19 mouse cellular contexts compared by ENCODE assay signal in genomic region chr9:60192321-60192720, GRCm38 (mm10).
DNase-seq lines count a peak whose midpoint lies in the region; ATAC-seq and TF ChIP-seq lines count a peak whose summit lies in the region.
"Had no signal": no experiment of that assay in that cellular context is flagged by ENCODE, and none has a peak within 500 bp of the region (broad histone marks: within the 10 kb centered on the region; RNA-seq: fewer than 3 reads in every experiment).

No protein-coding gene starts in this region.

- no peaks in the 10 kb centered on the region for H3K36me3 ChIP-seq in heart, postnatal 0 days (replicated peaks; ENCODE audit: control insufficient read depth, insufficient read depth, low read length)
- H3K36me3 ChIP-seq: embryonic facial prominence, embryonic 15.5 days; forebrain, embryonic 15.5 days; hindbrain, embryonic 10.5 days; hindbrain, embryonic 15.5 days had no signal

- H3K9me3 ChIP-seq in heart, postnatal 0 days (replicated peaks; ENCODE audit: control insufficient read depth, low read length): no peaks in the 10 kb centered on the region
- H3K9me3 ChIP-seq: embryonic facial prominence, embryonic 15.5 days; forebrain, embryonic 15.5 days; hindbrain, embryonic 10.5 days; hindbrain, embryonic 15.5 days had no signal

- no peak; the same call in 1 of the 2 replicates for ATAC-seq in heart, postnatal 0 days (ENCODE audit: insufficient read depth, low read depth)
- ATAC-seq: forebrain, embryonic 15.5 days; intestine, embryonic 16.5 days had no signal

- TF ChIP-seq CTCF in heart, postnatal 0 days (IDR thresholded peaks at IDR 0.05; ENCODE audit: low read depth): no peak

- no peak overlapping the region for H3K4me3 ChIP-seq in heart, postnatal 0 days (ENCODE audit: low read depth, low read length)
- H3K4me3 ChIP-seq: embryonic facial prominence, embryonic 15.5 days; forebrain, embryonic 15.5 days; hindbrain, embryonic 10.5 days; hindbrain, embryonic 15.5 days had no signal

- H3K4me2 ChIP-seq in heart, postnatal 0 days (ENCODE audit: low read depth, low read length): no peak overlapping the region
- H3K4me2 ChIP-seq: embryonic facial prominence, embryonic 15.5 days; forebrain, embryonic 15.5 days; heart, embryonic 11.5 days; hindbrain, embryonic 15.5 days had no signal

- 31% methylated on average over 5 of the region's 5 CpGs for WGBS in heart, postnatal 0 days

- H3K4me1 ChIP-seq in heart, postnatal 0 days (ENCODE audit: control insufficient read depth, insufficient read depth): peaks cover 2% of the 10 kb centered on the region; the same call in 1 of the 2 replicates
- H3K4me1 ChIP-seq: forebrain, embryonic 15.5 days had no signal

- no peak overlapping the region for H3K27ac ChIP-seq in heart, postnatal 0 days (ENCODE audit: low read depth)
- H3K27ac ChIP-seq: embryonic facial prominence, embryonic 15.5 days; forebrain, embryonic 15.5 days; hindbrain, embryonic 10.5 days; hindbrain, embryonic 15.5 days had no signal

- 0 out of 2 replicates have a peak overlapping the region, but pooled peaks have one; percentile 8 for H3K9ac ChIP-seq in heart, postnatal 0 days (replicated peaks; ENCODE audit: low read depth, low read length)
- H3K9ac ChIP-seq: embryonic facial prominence, embryonic 15.5 days; forebrain, embryonic 15.5 days; hindbrain, embryonic 15.5 days had no signal

- peak; percentile 73 for DNase-seq in heart, adult 11 months
- no peak for DNase-seq in heart, postnatal 4 days
- no peak for DNase-seq in heart, postnatal 0 days (ENCODE audit: low spot score)
- DNase-seq in heart, adult 18-20 months: no peak
- DNase-seq in adrenal gland, postnatal 14 days: peak; percentile 56
- no peak for DNase-seq in natural killer cell, adult 2 months (ENCODE audit: low spot score in 2 of 2)
- DNase-seq in spleen, postnatal 14 days (ENCODE audit: low spot score in 2 of 2): no peak
- DNase-seq: cerebellum, adult 11 months; cerebellum, adult 8-10 months; cerebellum, postnatal 14 days; embryo, embryonic 11 days; gastrocnemius, postnatal 10 days; kidney, adult 2 months had no signal

- no peaks in the 10 kb centered on the region for H3K27me3 ChIP-seq in heart, postnatal 0 days (ENCODE audit: control insufficient read depth, insufficient read depth, low read length)
- H3K27me3 ChIP-seq: embryonic facial prominence, embryonic 15.5 days; forebrain, embryonic 15.5 days; hindbrain, embryonic 15.5 days had no signal

- no peak for TF ChIP-seq EP300 in heart, postnatal 0 days (IDR thresholded peaks at IDR 0.05; ENCODE audit: low read depth)

Comparison
In these comparisons a context has a peak if more than half of its experiments do, and no peak if none do; other contexts are left out.
1. DNase-seq: peak in heart, adult 11 months (single experiment) and adrenal gland, postnatal 14 days (single experiment); none in heart, postnatal 4 days (single experiment), heart, postnatal 0 days (single experiment), heart, adult 18-20 months (0 of 2), natural killer cell, adult 2 months (0 of 2) and spleen, postnatal 14 days (0 of 2).